Mouse (Mus musculus) layer of hippocampus, postnatal 36 days (tissue): ENCODE measurements around the gene Crlf3. TPM values are rescaled to one million over a fixed set of nuclear protein-coding genes. Genes with fewer than 3 reads are reported as not detected.

Experiments
- DNase-seq, 2 experiments: peaks; one replicate each; pipeline ENCODE4 v3.0.0; 2022
- total RNA-seq, 2 experiments: library from RNA; stranded (reverse); gene quantifications; 2 replicates each; pipeline ENCODE4 v1.2.3; 2021

The Crlf3 gene
- total RNA-seq = 10 to 100 TPM; 20.5 to 22.1 TPM

DNA sequence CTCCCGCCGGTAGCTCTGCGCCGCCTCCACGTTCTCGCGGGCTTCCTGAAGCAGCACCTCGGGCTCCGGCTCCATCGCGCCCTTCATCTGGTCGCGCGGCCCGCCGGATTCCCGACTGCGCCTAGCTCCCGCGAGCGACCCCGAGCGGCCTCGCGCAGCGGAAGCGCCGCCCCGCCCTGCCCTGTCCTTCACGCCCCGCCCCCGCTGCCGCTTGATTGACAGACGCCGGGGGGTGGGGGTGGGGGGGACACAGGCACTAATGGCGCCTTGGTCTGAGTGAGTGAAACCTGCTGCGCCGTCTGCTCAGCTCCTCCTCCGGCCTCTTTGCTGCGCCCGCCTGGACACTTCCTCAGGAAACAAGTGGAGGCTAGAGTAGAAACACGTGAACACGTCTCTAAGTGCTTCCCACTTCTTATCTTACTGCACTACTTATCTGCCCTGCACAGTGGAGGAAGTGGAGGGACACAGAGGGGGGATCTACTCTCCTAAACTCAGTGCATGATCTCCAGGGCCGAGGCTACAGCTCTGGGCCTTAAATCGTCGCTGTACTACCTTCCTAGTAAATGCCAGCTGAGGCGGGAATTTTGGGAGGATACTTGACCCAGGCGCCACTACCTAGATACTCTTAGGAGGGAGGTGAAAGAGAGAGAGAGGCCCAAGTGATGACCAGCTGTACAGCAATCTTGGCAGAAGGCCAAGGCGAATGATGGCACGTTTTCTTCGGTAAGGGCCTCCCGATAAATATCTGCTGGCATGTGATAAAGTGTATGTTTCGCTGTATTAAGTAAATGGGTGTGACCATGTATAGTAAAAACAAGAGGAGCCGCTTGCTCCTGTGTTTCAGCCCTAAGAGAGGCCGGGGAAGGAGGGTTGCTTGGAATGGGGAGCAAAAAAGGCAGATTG is at the start of gene Crlf3:
Gene Crlf3 (minus strand): TSS at position 166 of the 903 bp plus-strand sequence.
- peak; percentile 87 to 89 for DNase-seq

DNA sequence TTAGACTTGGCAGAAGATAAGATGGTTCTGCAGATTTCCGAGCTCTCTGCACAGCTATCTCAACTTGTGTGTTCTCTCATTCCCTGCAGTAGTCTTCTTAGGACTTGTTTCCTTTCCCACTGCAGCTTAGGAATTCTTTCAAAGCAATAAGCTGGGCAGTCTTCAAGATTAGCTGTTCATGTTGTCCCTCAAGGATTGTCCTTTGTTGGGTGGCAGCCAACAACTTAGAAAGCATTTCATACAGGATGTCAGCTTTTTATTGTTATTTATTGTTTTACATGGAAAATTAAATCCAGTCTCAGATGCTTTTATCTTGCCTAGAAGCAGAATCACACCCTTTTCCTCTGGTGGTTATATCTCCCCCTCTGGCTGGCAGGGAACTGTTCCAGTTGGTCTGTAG is 35.6 kb upstream of the Crlf3 start:
- no peak for DNase-seq

DNA sequence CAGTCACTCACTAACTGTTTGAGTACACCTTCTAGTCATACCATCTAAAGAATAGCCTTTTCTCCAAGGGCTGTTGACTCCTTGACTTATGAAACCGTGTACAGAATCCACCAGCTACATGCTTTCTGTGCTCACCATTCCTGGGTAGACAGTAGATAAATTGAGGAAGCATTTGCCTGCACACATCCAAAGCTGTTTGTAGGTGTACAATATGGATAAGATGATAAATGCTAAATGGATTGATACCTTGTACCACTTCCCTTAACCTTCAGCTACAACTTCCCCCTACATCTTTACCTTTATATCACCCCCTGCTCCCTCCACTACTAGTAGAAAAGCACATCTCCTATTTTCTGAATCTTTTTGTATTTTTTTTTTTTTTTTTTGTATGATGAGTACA is 23.6 kb upstream of the Crlf3 start:
- DNase-seq = no peak

- no peak for DNase-seq
Measured at GRCm38 (mm10) chr11:80101298-80101697, 20.5 kb upstream of the Crlf3 start.

GRCm38 (mm10) chr11:80098444-80099056 is 17.8 kb upstream of the Crlf3 start:
- no peak for DNase-seq

DNA sequence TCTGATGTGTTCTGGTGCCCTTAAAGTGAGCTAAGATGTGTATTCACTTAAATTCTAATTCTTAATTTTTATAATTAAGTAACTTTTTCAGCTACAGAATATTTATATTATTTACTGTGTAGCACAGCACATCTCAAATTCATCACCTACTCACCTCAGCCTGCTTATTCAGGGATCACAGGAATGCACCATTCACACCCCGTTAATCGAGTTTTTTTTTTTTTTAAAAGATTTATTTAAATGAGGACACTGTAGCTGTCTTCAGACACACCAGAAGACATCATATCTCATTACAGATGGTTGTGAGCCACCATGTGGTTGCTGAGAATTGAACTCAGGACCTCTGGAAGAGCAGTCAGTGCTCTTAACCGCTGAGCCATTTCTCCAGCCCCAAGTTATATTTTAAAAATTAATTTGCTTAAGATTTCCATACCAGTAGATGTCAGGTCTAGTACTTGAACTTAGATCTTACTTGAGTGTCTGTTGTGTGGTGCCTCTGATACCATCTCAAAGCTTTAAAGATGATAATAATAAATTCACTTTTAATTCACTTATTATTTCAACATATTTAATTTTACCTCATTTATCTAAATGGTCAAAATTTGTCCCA is 9.9 kb upstream of the Crlf3 start:
- DNase-seq = no peak

- no peak for DNase-seq
Measured at GRCm38 (mm10) chr11:80089817-80090214, 9.0 kb upstream of the Crlf3 start.

GRCm38 (mm10) chr11:80088917-80089816 is 8.4 kb upstream of the Crlf3 start, which contains the start of gene Atad5:
Atad5 (plus strand) TSS chr11:80089400.
- peak; percentile 81 to 87 for DNase-seq

GRCm38 (mm10) chr11:80086844-80087243 is 6.1 kb upstream of the Crlf3 start:
- peak; percentile 72 to 77 for DNase-seq

- DNase-seq = no peak
Measured at GRCm38 (mm10) chr11:80085356-80086055, 4.7 kb upstream of the Crlf3 start.

- no peak for DNase-seq
Measured at GRCm38 (mm10) chr11:80081786-80082319, 1.1 kb upstream of the Crlf3 start.

DNA sequence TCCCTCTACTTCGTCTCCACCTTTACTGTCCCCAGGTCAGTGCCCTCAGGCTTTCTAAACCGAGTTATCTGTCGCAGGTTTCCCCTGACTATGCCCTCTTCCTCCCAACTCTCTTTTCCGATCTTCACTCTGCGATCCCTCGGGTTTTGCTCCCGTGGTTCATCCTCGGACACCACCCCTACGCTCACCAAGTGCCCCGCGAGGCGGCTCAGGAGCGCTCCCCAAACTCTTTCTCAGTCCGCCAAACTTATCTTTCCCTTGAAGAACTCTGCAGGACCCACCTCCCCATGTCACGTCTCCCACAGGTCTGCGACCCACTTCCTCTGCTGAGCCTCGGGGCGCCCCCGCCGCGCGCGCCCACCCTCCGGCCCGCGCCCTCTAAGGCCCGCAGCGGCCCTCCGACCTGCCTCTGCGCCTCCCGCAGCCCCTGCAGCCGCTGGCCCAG is 388 bp downstream of the Crlf3 start:
- no peak for DNase-seq

DNA sequence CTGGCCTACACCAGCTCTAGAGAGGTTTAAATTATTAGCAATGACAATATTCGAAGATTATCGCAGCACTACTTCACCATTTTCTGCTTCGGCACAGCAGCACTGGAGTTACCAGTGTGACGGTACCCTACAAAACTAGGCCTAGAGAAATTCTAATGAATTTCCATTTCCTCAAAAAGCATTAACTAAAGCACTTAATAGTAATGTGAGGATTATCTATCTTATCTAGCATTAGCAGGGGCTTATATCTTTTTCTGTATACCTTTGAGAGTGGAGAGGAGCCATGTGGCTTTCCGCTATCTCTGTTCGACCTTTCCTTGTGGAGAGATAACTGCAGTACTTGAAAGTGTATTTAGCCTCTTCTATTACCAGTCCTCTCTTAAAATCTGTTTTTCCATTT is 1.0 kb downstream of the Crlf3 start:
- DNase-seq = no peak

GRCm38 (mm10) chr11:80078831-80079230 is 2.0 kb downstream of the Crlf3 start:
- DNase-seq = no peak

DNA sequence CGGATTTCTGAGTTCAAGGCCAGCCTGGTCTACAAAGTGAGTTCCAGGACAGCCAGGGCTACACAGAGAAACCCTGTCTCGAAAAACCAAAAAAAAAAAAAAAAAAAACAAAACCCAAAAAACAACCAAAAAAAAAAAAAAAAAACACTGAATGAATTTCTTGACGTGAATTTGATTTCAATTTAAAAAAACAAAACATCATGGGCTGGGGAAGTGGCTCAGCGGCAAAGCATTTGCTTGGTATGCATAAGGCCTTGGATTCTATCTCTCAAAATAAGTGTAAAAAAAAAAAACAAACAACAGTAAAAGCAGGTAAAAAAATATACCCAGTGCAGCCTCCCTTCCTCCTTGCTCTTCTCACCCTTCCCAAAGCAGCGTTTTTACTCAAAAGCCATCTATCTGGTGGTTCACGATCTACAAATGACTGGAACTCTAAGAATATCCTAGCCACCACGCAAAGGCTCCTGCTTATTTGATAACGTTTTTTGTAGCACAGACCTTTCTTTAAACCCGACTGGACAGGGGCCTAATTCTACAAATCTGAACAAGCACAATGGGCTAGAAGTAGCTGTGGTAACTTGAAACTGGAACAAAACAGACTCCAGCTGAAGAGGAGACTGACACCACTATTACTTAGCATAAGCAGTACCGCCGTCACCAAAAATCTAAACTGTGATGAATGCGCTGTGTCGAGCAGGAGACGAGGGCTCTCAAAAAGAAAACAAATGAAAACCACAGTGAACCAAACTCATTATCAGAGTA is 2.8 kb downstream of the Crlf3 start:
- no peak for DNase-seq

DNA sequence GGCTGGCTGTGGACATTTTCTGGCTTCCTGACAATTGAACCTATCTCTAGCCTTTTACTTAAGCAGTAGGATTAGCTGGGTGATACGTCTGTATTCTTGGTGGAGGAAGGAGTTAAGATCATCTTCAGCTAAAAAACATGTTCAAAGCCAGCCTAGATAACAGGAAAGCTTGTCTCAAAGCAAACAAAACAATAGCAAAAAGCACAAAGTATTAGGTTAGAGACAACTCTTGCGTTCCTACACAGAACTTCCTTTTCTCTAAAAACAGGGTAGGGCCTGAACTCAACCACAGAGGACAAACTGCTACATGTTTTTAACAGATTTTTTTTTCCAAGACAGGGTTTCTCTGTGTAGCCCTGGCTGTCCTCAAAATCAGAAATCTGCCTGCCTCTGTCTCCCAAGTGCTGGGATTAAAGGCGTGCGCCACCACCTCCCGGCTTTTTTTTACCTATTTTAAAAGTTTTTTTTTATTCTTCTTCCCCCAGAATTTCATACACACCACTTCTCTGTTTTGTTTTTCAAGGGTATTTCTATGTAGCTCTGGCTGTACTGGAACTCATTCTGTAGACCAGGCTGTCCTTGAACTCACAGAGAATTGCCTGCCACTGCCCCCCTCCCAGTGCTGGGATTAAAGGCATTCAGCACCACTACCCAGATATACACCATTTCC is 5.0 kb downstream of the Crlf3 start:
- DNase-seq = no peak

GRCm38 (mm10) chr11:80072365-80072764 is 8.4 kb downstream of the Crlf3 start:
- DNase-seq = no peak

GRCm38 (mm10) chr11:80071039-80071438 is 9.8 kb downstream of the Crlf3 start:
- DNase-seq = no peak

GRCm38 (mm10) chr11:80069815-80070214 is 11.0 kb downstream of the Crlf3 start:
- DNase-seq = no peak

DNA sequence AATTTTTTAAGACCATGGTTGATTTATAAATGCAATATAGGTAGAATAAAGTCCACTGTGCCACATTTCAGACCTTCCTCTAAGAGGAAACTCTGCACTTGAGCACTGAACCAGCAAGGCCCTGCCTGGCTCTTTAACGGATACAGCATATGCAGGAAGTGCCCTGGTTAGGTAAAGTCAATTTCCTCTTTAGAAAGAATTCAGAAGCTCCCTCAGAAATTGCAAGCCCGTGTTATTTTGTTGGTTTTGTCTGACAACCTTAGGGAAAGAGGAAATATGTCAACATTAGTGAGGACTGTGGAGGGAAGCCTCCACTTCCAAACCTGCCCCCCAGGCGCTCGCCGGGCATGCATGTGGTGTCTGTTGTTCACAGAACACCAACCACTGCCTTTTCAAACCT is 13.2 kb downstream of the Crlf3 start:
- no peak for DNase-seq
